Mouse (Mus musculus): ENCODE results near the gene Slc4a1ap.
A peak's percentile ranks its signal among the peaks of the same experiment; 100 is the strongest.
"Not testable (repeated sequence)": the region's sequence is repeated elsewhere in the genome, so short reads cannot be mapped to it uniquely, and the experiment has no call there.

The Slc4a1ap gene

DNA sequence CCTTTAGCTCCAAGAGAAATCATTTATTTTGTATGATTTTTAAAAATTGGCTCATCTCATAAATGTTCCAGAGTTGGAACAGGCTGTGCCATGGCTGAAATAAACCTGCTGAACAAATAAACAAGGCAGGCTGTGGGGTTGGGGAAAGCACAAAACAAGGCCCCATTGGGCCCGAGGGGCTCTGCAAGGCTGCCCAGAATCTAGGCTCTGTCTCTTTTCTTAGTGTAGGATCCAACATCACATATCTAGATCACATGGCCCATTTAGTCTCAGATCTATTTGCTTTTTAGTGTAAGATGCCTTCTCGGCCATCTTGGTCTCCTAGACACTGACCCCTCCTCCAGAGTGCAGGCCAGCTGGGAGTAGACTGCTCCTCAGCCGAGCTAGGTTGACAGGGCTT is 39.7 kb downstream of the Slc4a1ap start:
- DNase-seq (ENCODE audit: low read depth in 2 of 2, low spot score in 2 of 2), result no peak

DNA sequence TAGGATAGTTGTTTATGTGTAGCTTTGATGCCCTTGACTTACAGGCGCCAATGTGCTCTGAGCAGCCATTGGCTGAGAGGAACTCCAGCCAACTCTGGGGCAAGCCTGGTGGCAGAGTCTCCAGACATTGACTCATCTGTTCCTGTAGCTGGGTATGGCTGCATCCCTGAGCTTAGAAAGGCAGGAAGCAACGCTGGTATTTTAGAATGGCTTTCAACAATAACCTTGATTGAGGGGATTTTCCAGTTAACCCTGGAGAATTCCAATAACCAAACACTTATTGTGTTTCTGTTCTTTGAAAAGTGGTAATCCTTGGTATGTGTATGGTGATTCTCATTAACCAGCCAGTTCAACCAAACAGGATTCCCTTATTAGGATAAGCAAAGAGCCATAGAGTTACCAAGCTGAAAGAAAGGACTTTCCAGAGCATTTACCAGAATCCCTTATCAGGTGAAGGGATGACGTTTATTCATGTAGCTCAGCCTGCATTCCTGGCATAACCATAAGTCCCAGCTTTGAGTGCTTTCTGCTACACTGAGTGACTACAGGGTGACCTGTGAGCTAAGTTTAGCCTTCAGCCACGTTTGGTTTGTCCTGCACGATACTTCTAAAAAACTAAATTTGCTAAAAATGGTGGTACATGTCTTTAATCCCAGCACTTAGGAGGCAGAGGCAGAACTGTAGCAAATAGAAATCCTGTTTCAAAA is 41.3 kb downstream of the Slc4a1ap start:
- DNase-seq (ENCODE audit: low read depth in 2 of 2, low spot score in 2 of 2), result no peak

DNA sequence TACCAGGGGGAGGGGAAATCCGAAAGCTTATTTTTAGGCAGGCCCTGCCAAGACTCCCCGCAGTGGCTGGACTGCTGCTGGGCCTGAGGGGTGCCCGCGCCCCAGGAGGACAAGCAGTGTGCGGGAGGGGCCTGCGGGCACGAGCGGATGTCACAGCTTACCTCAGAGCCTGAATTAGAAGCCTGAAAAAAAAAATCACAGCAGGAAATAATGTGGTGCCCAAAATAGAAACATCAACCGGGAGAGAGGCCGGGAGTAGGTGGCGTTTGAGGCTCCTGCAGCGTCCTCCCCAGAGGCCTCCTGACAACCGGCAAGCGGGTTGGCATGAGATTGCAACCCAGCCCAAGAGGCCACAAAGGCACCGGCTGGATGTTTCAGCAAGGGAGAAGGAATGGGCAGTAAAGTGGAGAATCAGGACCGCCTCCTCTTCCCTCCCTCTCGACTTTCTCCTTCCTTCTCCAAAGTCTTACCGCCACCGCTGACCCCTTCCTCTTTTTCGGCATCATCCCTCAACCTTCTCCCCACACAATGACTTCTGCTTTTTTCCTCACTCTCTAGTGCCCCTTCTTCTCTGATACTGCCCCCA is 44.3 kb downstream of the Slc4a1ap start:
- DNase-seq (ENCODE audit: low read depth in 2 of 2, low spot score in 2 of 2), result no peak

DNA sequence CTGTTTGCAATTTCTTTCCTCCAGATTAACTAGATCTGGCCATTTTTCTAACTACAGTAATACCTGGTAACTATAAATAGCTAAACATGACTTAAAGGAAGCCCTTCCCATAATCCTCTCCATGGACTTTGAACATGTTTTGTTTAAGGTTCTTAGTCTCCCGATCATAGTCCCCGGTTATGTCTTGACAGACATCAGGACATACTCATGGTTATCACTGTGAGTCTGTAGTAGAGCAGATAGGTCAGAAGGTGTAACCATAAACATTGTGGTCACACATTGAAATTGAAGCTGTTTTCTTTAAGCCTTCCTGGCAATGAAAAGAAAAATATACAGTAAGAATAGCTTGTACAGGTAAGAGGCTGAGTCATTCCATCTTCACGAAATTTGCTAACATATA is 46.9 kb downstream of the Slc4a1ap start:
- DNase-seq (ENCODE audit: low read depth in 2 of 2, low spot score in 2 of 2), result no peak

DNA sequence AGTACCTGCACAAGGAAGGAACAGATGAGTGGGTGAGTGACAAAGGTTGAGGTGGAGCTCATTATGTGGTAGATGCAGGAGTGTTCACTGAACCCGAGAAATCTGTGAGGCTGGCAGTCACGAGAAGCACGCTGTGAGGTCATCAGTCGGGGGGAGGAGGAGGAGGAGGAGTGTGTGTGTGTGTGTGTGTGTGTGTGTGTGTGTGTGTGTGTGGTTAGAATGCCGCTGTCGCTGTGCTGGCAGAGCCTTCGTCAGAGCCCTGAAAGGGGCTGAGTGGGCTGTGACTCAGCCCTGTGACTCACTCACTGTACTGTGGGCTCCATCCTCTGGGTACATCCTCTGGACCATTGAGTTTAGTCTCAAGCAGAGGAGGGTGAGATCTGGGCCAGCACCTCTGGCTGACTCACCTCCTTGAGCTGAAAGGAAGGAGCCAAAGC is 49.8 kb downstream of the Slc4a1ap start:
- DNase-seq (ENCODE audit: low read depth in 2 of 2, low spot score in 2 of 2), result peak; percentile 52 to 61

DNA sequence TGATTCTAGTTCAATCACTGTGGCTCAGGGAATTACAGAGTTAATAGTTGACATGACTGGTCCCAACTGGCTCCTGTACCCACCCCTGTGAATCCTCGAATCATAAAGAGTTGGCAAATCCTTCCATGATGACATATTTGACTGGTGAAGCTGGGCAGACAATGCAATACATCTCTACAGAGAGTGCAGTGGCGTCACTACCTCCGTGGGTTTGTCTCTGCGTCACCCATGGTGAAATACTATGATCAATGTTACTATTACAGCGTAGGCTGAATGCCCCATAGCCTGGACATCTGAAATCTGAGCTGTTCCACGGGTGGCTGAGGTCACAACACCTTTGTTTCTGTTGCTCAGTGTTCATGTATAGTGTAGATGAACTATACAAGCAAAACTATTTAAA is 54.5 kb downstream of the Slc4a1ap start:
- DNase-seq (ENCODE audit: low read depth in 2 of 2, low spot score in 2 of 2), result no peak

DNA sequence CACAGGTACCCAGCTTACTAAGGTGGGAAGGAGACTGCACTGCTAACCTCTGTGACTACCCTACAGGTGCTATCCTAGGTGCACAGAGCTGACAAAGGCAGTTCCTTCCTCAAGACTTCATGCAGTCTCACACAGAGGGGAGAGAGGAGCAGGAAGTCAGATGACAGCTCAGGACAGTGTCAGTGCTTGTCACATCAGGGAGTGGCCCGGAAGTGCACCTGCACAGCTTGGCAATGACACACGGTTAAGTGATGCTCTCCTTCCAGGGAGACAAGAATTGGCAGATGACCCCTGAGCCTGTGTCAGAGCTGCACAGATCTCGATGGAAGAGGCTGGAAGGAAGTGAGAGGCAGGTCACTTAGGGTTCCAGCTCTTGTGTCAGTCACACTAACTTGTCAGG is 55.1 kb downstream of the Slc4a1ap start:
- no peak for DNase-seq (ENCODE audit: low read depth in 2 of 2, low spot score in 2 of 2)

DNA sequence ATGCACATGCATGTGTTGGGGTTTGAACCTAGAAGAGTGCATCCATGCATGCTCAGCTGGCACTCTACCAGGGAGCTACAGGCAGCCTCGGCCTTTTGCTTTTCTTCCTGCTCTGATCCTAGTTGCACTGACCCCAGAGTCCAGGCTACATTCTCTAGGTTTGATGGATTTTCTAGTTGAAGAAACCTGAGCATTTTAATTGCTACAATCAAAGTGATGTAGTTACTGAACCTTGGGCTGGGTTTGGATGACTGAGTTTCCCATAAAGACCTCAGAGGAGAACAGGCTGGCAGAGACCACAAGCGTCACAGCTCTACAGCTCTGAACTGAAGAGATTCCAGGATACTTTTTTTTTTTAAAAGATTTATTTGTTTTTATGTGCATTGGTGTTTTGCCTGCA is 56.5 kb downstream of the Slc4a1ap start:
- no peak for DNase-seq (ENCODE audit: low read depth in 2 of 2, low spot score in 2 of 2)

DNA sequence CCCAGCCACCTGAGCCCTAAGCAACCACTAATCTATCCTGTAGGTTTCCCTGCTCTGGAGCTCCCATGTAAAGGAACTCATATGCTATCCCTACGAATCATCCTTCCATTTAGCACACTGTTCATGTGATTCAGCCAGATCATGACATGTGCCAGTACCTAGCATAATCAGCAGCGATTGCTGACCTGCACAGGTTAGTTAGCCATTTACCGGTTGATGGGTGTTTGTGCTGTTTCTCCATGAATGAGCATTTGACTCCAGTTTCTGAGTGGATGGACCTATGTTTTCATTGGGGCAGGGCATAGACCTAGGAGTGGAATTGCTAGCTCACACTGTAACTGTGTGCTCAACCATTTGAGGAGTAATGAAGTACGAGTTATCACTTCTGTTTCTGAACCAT is 58.7 kb downstream of the Slc4a1ap start:
- no peak for DNase-seq (ENCODE audit: low read depth in 2 of 2, low spot score in 2 of 2)

DNA sequence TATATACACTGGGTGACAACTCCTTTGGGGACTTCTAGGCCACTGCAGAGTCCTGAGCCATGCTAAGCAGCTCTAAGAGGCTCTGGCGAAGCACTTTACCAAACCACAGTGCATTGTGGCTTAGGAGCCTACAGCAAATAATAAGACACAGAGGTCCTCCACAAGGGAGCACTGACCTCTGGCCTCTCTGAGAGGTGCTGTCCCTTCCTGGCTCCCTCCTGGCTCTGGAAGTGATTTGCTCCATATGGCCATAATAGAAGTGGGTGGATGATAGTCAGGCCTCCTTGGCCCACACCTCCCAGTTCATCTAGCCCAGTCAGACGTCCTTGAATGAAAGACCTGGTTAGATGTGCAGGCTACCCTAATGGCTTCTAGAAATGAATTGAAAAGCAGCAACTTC is 61.2 kb downstream of the Slc4a1ap start:
- DNase-seq (ENCODE audit: low read depth in 2 of 2, low spot score in 2 of 2), result no peak

DNA sequence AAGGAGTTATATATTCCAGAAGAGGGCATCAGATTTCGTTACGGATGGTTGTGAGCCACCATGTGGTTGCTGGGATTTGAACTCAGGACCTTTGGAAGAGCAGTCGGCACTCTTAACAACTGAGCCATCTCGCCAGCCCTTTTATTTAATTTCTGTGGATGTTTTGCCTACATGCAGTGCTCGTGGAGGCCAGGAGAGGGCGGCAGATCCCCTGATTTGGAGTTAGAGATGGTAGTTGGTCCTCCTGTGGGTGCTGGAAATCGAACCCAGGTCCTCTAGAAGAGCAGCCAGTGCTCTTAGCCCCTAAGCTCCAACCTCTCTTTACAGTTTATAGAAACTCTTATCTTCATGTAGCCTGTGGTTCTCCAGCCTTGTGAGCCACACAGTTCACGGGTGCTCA is 61.9 kb downstream of the Slc4a1ap start:
- not testable (repeated sequence) for DNase-seq (ENCODE audit: low read depth in 2 of 2, low spot score in 2 of 2)

DNA sequence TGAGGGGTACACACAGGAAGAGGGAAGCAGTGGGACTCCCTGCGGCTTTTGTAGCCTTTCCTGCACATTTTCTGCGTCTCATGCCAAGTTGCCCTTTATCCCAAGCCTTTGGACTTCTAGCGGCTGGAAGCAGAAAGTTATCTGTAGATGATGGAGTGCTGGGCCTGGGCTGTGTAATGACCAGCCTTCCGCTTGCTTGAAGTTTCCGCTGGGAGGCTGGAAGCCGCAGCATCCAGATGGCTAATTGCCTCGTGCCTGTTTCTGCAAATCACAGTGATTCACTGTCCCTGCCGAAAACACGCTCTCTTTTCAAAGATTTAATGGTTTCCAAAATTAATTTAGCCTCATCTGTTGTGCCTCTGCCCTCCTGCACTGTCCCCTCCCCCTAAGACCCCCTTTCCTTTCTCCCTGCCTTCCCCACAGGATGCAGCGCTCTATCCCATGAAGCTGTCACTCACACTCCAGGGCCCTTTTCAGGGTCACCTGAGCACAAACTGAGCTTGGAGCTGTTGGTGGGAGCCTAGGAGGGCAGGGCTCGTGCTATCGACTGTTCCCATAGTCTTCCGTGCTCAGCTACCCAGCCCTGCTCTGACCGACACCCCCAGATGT is 63.0 kb downstream of the Slc4a1ap start:
- DNase-seq (ENCODE audit: low read depth in 2 of 2, low spot score in 2 of 2), result no peak

DNA sequence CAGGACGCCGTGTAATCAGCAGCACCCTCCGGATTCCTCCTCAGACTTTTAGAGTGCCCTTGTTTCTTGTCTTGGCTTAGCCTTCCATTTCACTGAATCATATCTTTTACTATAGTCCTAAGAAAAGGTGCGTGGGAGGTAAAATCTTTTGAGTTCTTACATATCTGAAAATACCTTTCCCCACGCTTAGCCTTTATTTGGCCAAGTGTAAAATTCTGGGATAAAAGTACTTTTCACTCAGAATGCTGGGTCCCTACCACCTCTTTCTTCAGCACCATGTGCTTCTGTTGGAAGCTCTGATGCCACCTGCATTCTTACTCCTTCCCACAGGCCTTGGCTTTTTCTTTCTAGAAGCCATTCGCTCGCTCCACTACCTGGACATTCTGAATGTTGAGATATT is 64.3 kb downstream of the Slc4a1ap start:
- DNase-seq (ENCODE audit: low read depth in 2 of 2, low spot score in 2 of 2), result no peak

DNA sequence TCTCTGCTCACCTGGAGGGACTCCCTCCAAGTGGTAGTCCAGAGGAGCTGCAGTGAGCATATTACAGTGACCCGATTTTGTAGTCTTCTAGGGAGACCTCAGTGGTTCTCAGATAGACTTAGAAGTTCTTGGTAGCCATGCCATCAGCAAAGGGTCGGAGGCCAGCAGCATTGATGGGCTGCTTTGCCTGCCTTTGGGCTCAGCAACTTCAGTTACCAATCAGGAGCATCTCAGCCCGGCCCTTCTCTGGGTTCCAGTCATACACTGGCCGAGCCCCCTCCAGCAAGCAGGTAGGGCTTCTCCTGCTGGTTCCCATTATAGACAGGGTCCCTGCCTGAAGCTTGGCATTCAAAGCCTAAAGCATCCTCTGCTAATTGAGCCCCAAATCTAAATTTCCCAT is 69.1 kb downstream of the Slc4a1ap start:
- no peak for DNase-seq (ENCODE audit: low read depth in 2 of 2, low spot score in 2 of 2)

DNA sequence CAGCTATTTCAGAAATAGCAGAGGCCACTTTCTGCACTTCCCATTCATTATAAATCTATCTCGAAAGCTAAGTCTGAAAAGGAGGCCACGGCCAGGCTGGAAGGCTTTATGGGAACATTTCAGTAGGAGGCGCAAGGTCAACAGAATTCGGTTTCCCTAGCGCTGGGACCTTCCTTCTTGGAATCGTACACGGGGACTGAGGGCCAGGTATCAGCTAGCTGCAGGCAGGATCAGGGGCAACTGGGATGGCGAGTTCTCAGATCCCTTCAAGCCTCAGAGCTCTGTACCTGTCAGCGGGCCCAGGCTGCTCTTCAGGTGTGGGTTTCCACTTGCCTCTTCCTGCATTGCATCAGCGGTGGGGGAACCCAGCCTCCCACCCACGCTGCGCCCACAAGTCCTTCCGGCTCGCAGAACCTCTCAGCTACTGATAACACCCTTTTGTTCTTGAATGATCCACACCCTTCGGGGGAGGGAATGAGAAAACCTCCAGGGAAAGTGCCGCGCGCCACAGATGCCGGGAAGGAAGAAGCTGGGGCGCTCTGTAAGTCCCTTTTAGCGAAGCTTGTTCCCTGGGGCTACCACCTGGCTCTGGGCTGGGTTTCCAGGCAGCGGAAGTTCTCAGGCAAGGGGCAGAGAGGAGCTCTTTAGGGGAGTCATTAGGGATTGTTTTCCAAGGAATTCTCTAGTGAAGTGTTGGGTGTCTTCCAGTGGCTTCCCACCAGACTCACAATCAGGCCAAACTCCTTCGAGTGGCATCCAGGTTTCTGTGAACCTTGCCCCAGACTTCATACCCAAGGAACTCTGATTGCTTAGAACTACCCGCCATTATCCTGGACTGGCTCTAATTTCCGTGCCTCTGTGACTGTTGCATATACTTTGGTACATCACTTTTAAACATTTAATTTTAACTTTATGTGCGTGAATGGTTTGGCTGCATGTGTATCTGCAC is 70.0 kb downstream of the Slc4a1ap start, which contains the start of gene Mrpl33:
Gene Mrpl33, plus strand, starts transcription at position 455 of the 949 bp plus-strand sequence.
- DNase-seq (ENCODE audit: low read depth in 2 of 2, low spot score in 2 of 2), result peak; percentile 82 to 87

DNA sequence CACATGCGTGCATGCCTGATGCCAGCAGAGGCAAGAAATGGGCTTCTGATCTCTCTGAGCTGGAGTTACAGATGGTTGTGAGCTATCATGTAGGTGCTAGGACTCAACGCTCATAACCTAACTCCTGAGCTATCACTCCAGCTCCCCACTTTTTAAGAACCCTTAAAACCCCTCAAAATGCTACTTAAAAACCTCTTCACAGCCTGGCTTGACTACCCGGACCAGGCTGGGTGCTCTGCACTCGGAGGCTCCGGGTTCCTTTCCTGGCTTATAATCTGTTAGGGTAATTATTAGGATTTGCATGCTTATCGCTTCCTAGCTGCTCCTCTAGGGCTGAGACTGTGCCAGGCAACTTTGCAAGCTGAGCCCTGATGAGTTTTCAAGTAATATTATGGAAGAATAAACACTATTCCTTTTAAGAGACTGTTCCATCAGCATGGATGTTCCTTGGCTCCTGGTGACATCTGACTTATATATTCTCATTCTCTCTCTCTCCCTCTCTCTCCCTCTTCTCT is 70.7 kb downstream of the Slc4a1ap start:
- no peak for DNase-seq (ENCODE audit: low read depth in 2 of 2, low spot score in 2 of 2)

DNA sequence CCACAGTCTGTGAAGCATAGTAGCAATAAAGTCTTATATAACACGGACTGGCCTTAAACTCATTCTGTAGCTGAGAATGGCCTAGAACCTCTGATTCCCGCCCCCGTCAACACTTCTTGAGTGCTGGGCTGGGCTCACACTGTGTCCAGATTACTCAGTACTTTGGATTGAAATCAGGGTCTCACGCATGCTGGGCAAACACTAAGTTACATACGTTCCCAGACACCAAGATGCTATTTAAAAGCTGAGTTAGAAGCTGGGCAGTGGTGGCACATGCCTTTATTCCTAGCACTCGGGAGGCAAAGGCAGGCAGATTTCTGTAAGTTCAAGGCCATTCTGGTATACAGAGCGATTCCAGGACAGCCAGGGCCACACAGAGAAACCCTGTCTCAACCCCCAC is 71.3 kb downstream of the Slc4a1ap start:
- DNase-seq (ENCODE audit: low read depth in 2 of 2, low spot score in 2 of 2), result no peak

DNA sequence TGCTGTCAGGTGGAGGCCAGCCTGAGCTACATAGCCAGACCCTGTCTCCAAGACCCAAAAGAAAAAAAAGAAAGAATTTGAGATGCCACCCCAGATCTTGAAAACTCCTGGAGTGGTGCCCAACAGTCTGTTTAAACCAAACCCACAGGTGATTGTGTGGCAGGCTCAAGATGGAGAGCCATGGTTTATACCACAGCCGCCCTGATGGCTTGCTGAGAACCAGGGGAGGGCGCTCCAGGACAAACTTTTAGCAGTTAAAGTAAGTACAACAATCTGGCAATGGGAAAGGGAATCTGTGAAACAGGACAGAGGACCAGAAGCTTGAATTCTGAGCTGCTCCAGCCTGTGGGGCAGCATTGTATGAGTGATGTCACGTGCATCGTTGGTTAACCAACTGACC is 71.8 kb downstream of the Slc4a1ap start:
- peak; percentile 25 to 42 for DNase-seq (ENCODE audit: low read depth in 2 of 2, low spot score in 2 of 2)

DNA sequence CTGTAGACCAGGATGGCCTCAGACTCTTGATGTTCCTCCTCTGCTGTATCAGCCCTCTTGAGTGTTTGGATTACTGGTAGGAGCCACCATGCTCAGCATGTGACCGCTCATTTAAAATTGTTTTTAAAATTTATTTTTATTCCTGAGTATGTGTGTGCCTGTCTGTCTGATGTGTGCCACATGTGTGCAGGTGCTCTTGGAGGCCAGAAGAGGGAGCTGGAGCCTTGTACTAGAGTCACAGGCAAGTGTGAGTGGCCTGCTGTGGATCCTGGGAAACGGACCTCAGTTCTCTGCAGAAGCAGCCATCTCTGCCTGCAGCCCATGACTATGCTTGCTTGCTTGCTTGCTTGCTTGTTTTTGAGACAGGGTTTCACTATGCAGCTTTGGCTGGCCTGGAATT is 72.4 kb downstream of the Slc4a1ap start:
- DNase-seq (ENCODE audit: low read depth in 2 of 2, low spot score in 2 of 2), result no peak

DNA sequence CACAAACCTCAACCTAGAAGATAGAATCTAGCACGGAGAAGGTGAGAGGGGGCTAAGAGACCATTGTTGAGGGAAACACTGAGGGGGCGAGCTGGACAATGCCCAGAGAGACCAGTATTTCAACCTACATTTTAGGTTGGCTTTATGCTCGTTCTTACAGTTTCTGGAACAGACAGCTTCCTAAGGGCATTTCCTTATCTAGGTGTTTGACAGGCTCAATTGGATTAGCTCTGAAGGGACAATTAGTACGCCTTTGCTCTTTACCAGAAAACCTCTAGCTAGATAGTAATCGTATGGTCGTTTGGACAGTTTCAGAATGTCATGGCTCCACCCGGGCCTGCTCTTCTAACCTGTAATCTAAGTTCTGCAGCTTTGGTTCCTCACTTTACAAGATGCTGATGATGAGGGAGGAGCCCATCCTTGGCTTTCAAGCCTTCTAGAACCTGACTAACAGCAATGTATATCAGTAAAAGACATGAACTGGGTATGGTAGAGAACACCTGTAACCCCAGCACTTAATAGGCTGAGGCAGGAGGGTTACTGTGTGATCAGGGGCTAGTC is 74.4 kb downstream of the Slc4a1ap start:
- no peak for DNase-seq (ENCODE audit: low read depth in 2 of 2, low spot score in 2 of 2)

DNA sequence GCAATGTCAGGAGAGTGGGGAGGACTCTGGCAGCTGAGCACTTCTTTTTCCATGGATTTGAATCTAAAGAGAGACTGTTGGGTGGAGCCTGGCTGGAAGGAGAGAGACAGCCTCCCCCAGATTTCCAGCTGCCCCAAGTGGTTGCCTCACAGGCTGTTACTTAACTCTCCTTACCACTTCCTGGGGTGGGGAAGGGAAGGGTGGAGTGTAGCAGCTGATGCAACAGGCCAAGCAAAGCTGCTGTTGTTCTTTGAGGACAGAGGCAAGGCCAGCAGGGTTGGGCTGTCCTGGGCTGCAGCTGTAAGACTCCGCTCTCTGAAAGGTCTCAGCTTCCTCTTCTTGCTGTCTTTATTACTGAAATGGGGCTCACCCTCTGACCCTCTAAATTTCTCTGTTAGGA is 75.6 kb downstream of the Slc4a1ap start:
- peak; percentile 56 to 65 for DNase-seq (ENCODE audit: low read depth in 2 of 2, low spot score in 2 of 2)

Data from CD8-positive naive resting alpha-beta T cell, adult 2 months (primary cell).